Mouse (Mus musculus) embryonic fibroblast, embryonic 13.5 days (primary cell): ENCODE data around the gene Slc24a3. TPM values are rescaled to one million over a fixed set of nuclear protein-coding genes. Genes with fewer than 3 reads are reported as not detected.

Experiments used
- H3K27ac ChIP-seq: 2 replicates; pipeline ENCODE4 v1.5.1; 2012; ENCODE audit warnings: low read length, control low read depth, inconsistent platforms; ENCODE audit not compliant: insufficient read depth
- H3K4me1 ChIP-seq: 2 replicates; pipeline ENCODE4 v1.6.1; 2011; ENCODE audit warnings: low read length; ENCODE audit not compliant: control insufficient read depth, insufficient read depth
- H3K4me3 ChIP-seq: 2 replicates; pipeline ENCODE4 v1.5.1; 2011; ENCODE audit warnings: mild to moderate bottlenecking, control low read depth, low read length; ENCODE audit not compliant: insufficient read depth
- CTCF ChIP-seq: IDR thresholded peaks from 2 replicates; pipeline ENCODE4 v1.5.1; 2011; ENCODE audit warnings: mild to moderate bottlenecking, control low read depth, low read length, moderate library complexity, borderline replicate concordance; ENCODE audit not compliant: insufficient read depth
- POLR2A ChIP-seq: IDR thresholded peaks from 2 replicates; pipeline ENCODE4 v1.6.1; 2011; ENCODE audit warnings: low read depth, mild to moderate bottlenecking, control low read depth, low read length, moderate library complexity
- polyA plus RNA-seq: library from polyadenylated mRNA; stranded (reverse); fragments of >200 nt; gene quantifications from 2 replicates; pipeline ENCODE4 v1.2.4, GENCODE M21; 2011; ENCODE audit warnings: low read depth; ENCODE audit not compliant: missing spikeins, insufficient read length

The Slc24a3 gene
- polyA plus RNA-seq, 1 experiment = 9.5 TPM

GRCm38 (mm10) chr2:145640255-145640984 is 472.9 kb downstream of the Slc24a3 start:
- TF ChIP-seq CTCF = no peak
- TF ChIP-seq POLR2A = no peak
- Histone ChIP-seq H3K27ac (no peak overlapping the region), H3K4me3 (no peak overlapping the region), H3K4me1 (no peaks in the 10 kb centered on the region)

DNA sequence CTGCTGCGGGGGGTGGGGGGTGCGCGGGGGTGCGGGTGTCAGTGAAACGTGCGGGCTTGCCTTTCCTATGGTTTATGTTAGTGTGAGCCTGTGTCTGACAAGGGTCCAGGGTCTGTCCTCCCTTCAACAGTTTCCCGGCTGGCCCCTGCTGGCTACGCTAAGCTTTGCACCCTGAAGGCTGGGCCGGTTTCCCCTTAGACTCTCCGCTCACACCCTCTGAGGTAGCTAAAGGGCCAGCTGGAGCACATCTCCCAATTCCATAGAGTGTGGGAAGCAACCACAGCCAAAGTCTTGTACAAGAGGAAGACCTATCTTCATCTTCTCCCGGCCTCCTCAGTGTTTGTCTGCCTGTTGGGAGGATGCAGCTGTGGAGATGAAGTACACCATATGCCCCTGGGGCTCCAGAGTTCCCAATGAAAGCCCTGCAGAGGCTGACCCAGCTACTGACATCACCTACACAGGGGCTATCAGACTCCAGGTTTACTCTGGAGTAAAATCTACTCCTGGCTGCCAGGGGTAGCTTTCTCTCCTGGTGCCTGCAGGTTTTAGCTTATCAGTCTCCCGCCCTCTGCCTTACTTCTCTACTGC is 487.9 kb downstream of the Slc24a3 start:
- H3K4me1 ChIP-seq = no peaks in the 10 kb centered on the region; the same call in 1 of the 2 replicates
- TF ChIP-seq CTCF = no peak
- TF ChIP-seq POLR2A = no peak
- H3K27ac ChIP-seq = no peak overlapping the region
- no peak overlapping the region for H3K4me3 ChIP-seq

- TF ChIP-seq POLR2A (no peak), CTCF (no peak)
- H3K27ac ChIP-seq = peak overlapping the region; percentile 15; the same call in 1 of the 2 replicates
- no peak overlapping the region for H3K4me3 ChIP-seq
- H3K4me1 ChIP-seq = no peaks in the 10 kb centered on the region; the same call in 1 of the 2 replicates
Observed at GRCm38 (mm10) chr2:145656121-145656520, 488.6 kb downstream of the Slc24a3 start.

DNA sequence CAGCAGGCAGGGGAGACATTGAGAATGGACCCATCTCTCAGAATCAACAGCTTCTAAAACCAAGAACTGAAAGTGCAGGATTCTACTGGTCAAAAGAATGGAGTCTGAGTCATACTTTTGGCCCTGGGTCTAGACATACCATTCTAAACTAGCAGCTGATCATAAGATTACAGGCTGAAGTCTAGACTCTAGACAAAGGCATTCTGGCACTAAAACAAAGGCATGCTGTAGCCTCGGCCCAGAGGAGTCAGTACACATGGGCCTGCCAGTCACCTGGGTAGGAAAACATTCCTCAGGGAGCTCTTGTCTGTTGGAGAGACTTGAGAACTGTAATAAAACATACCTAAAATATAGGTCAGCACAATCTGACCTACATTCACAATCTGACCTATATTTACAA is 489.2 kb downstream of the Slc24a3 start:
- no peak for TF ChIP-seq CTCF
- TF ChIP-seq POLR2A = no peak
- no peak overlapping the region for H3K4me3 ChIP-seq

GRCm38 (mm10) chr2:145661242-145661641 is 493.7 kb downstream of the Slc24a3 start:
- H3K4me3 ChIP-seq = no peak overlapping the region
- no peaks in the 10 kb centered on the region; the same call in 1 of the 2 replicates for H3K4me1 ChIP-seq
- TF ChIP-seq CTCF (no peak), POLR2A (no peak)
- no peak overlapping the region for H3K27ac ChIP-seq

More for the DNA sequence above, 489.2 kb downstream of the Slc24a3 start:
- Histone ChIP-seq H3K27ac (0 out of 2 replicates have a peak overlapping the region, but pooled peaks have one; percentile 26), H3K4me1 (no peaks in the 10 kb centered on the region; the same call in 1 of the 2 replicates)

DNA sequence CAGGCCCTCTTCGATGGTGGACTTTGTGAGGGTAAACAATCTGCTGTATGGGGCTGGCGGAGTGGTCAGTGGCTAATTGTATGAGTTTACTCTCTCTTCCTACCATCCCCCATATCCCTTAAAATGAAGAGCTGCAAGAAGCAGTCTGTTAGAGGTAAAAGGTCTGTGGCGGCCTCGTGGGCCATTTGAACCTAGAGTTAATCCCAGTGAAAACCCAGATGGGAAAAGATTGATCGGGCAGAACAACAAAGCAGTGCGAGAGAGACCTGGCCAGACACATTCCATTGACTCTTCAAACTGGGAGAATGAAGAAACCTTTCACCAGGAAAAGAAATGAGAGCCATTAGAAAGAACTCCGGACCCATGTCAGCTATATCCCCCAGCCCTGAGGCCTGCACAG is 496.3 kb downstream of the Slc24a3 start:
- Histone ChIP-seq H3K27ac (no peak overlapping the region), H3K4me1 (no peaks in the 10 kb centered on the region; the same call in 1 of the 2 replicates), H3K4me3 (no peak overlapping the region)
- TF ChIP-seq POLR2A (no peak), CTCF (no peak)

GRCm38 (mm10) chr2:145664311-145664710 is 496.8 kb downstream of the Slc24a3 start:
- no peak overlapping the region for H3K27ac ChIP-seq
- peaks cover 4% of the 10 kb centered on the region for H3K4me1 ChIP-seq
- no peak overlapping the region for H3K4me3 ChIP-seq
- TF ChIP-seq CTCF (no peak), POLR2A (no peak)

DNA sequence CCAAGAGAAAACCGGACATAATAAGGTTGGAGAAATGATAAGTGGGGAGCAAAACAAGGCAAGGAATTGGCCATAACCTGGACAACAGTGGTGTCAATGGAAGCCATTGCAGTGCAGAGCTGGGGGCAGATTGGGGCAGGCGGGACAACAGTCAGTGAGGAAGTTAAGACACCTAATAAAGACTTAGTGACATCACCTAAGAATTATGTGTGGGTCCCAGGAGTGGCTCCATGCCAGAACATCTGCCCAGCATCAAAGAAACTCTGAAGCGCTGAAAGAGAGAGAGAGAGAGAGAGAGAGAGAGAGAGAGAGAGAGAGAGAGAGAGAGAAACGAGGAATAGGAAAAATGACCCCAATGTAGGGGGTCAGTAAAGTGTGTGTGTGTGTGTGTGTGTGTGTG is 500.6 kb downstream of the Slc24a3 start:
- H3K27ac ChIP-seq = no peak overlapping the region
- peaks cover 13% of the 10 kb centered on the region for H3K4me1 ChIP-seq
- TF ChIP-seq POLR2A (no peak), CTCF (no peak)
- H3K4me3 ChIP-seq = no peak overlapping the region

- no peak overlapping the region for H3K4me3 ChIP-seq
Observed at GRCm38 (mm10) chr2:145670131-145670530, 502.6 kb downstream of the Slc24a3 start.

More at GRCm38 (mm10) chr2:145670131-145670530, 502.6 kb downstream of the Slc24a3 start:
- TF ChIP-seq POLR2A = no peak
- TF ChIP-seq CTCF = no peak
- peaks cover 13% of the 10 kb centered on the region for H3K4me1 ChIP-seq
- peak overlapping the region; percentile 97 for H3K27ac ChIP-seq
